Mouse (Mus musculus): ENCODE measurements around the gene C130026I21Rik.
"Not testable (repeated sequence)": the region's sequence is repeated elsewhere in the genome, so short reads cannot be mapped to it uniquely, and the experiment has no call there.

C130026I21Rik gene

GRCm38 (mm10) chr1:85270466-85270865 is at the start of gene C130026I21Rik:
Gene C130026I21Rik (minus strand): TSS chr1:85270566.
- not testable (repeated sequence) for DNase-seq (ENCODE audit: low spot score)

- not testable (repeated sequence) for DNase-seq (ENCODE audit: low spot score)
Observed at GRCm38 (mm10) chr1:85287063-85287462, 16.7 kb upstream of the C130026I21Rik start.

- not testable (repeated sequence) for DNase-seq (ENCODE audit: low spot score)
Observed at GRCm38 (mm10) chr1:85276421-85276820, 6.1 kb upstream of the C130026I21Rik start.

- not testable (repeated sequence) for DNase-seq (ENCODE audit: low spot score)
Observed at GRCm38 (mm10) chr1:85258634-85259033, 11.7 kb downstream of the C130026I21Rik start.

- not testable (repeated sequence) for DNase-seq (ENCODE audit: low spot score)
Observed at GRCm38 (mm10) chr1:85255217-85255616, 15.1 kb downstream of the C130026I21Rik start.

GRCm38 (mm10) chr1:85251211-85251610 is 19.2 kb downstream of the C130026I21Rik start:
- DNase-seq (ENCODE audit: low spot score), result not testable (repeated sequence)

GRCm38 (mm10) chr1:85248985-85249384 is 21.4 kb downstream of the C130026I21Rik start:
- DNase-seq (ENCODE audit: low spot score), result not testable (repeated sequence)

GRCm38 (mm10) chr1:85246776-85247460 is 23.4 kb downstream of the C130026I21Rik start:
- DNase-seq (ENCODE audit: low spot score), result not testable (repeated sequence)

GRCm38 (mm10) chr1:85246266-85246665 is 24.1 kb downstream of the C130026I21Rik start:
- not testable (repeated sequence) for DNase-seq (ENCODE audit: low spot score)

GRCm38 (mm10) chr1:85244941-85245340 is 25.4 kb downstream of the C130026I21Rik start:
- DNase-seq (ENCODE audit: low spot score), result not testable (repeated sequence)

GRCm38 (mm10) chr1:85243023-85243422 is 27.3 kb downstream of the C130026I21Rik start:
- DNase-seq (ENCODE audit: low spot score), result not testable (repeated sequence)

- not testable (repeated sequence) for DNase-seq (ENCODE audit: low spot score)
Observed at GRCm38 (mm10) chr1:85239018-85239775, 31.2 kb downstream of the C130026I21Rik start.

GRCm38 (mm10) chr1:85206531-85206930 is 63.8 kb downstream of the C130026I21Rik start:
- not testable (repeated sequence) for DNase-seq (ENCODE audit: low spot score)

GRCm38 (mm10) chr1:85199523-85199922 is 70.8 kb downstream of the C130026I21Rik start:
- not testable (repeated sequence) for DNase-seq (ENCODE audit: low spot score)

- not testable (repeated sequence) for DNase-seq (ENCODE audit: low spot score)
Observed at GRCm38 (mm10) chr1:85198647-85199350, 71.6 kb downstream of the C130026I21Rik start.

- not testable (repeated sequence) for DNase-seq (ENCODE audit: low spot score)
Observed at GRCm38 (mm10) chr1:85196732-85197131, 73.6 kb downstream of the C130026I21Rik start.

- not testable (repeated sequence) for DNase-seq (ENCODE audit: low spot score)
Observed at GRCm38 (mm10) chr1:85193761-85194160, 76.6 kb downstream of the C130026I21Rik start.

- DNase-seq (ENCODE audit: low spot score), result not testable (repeated sequence)
Observed at GRCm38 (mm10) chr1:85181981-85182380, 88.4 kb downstream of the C130026I21Rik start.

GRCm38 (mm10) chr1:85178971-85179370 is 91.4 kb downstream of the C130026I21Rik start:
- not testable (repeated sequence) for DNase-seq (ENCODE audit: low spot score)

- DNase-seq (ENCODE audit: low spot score), result not testable (repeated sequence)
Observed at GRCm38 (mm10) chr1:85162841-85163240, 107.5 kb downstream of the C130026I21Rik start.

- not testable (repeated sequence) for DNase-seq (ENCODE audit: low spot score)
Observed at GRCm38 (mm10) chr1:85155151-85155550, 115.2 kb downstream of the C130026I21Rik start.

GRCm38 (mm10) chr1:85133671-85134070 is 136.7 kb downstream of the C130026I21Rik start:
- DNase-seq (ENCODE audit: low spot score), result not testable (repeated sequence)
